In the genomic region with DNA sequence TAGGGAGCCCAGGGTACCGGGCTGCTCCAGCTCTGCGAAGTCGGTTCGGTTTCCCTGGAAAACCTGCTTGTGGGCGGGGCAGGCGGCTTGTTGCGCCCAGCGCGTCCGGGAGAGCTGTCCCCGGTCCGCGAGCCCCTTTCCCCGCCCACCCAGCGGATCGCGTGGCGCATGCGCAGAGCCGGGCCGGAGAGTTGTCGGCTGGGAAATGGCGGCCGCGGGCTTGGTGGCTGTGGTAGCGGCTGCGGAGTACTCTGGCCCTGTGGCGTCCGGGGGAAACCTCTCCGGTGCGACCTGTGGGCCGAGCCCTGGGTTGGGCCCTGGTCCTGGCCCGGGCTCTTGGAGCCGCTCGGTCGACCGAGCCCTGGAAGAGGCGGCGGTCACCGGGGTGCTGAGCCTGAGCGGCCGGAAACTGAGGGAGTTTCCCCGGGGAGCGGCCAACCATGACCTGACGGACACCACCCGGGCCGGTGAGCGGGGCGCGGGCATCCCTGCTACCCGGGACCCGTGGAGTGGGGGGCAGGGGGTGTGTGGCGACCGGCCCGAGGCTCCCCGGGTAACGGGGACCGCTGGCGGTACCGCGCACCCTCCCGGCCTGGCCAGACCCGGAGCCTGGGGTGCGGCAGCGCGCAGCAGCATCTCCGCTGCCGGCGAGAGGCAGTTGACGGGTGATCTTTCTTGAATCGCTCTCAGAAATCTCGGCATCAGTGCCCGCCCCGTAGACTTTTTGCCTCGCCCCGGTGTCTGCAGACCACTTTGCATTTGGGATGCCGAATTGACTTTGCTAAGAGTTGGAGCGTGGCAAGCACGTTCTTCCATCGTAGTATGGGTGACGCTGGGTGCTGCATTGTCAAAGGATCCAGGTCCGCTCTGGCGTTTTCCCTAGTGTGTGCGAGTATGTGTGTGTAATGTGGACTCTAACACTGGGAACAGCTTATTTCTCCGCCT, we compare ENCODE assay signal across 1 mouse cellular context.
A peak's percentile ranks its signal among the peaks of the same experiment; 100 is the strongest.
TF ChIP-seq lines count a peak whose summit lies in the region.

A gene (plus strand): TSS at position 164 of the 945 bp plus-strand sequence.

TF ChIP-seq in CH12.LX, 34 proteins besides CTCF, POLR2A, EP300 and RAD21 (continued from another document):
- TF ChIP-seq ZMIZ1 (IDR thresholded peaks at IDR 0.05; ENCODE audit: low read depth, low read length) (peak; percentile 91; the same call in 1 of the 2 replicates), PAX5 (IDR thresholded peaks at IDR 0.05; ENCODE audit: low read length) (peak; percentile 60; the same call in 1 of the 2 replicates), IRF4 (IDR thresholded peaks at IDR 0.05; ENCODE audit: low read depth, low read length) (no peak; the same call in 1 of the 2 replicates), E2F4 (IDR thresholded peaks at IDR 0.05; ENCODE audit: insufficient replicate concordance, low read depth, low read length) (no peak), POLR2AphosphoS2 (IDR thresholded peaks at IDR 0.05; ENCODE audit: low read depth, low read length) (peak; percentile 83; the same call in 1 of the 2 replicates), JUND (conservative IDR thresholded peaks at IDR 0.05; ENCODE audit: low read depth, low read length) (no peak), TCF12 (IDR thresholded peaks at IDR 0.05; ENCODE audit: low read depth, low read length) (peak; percentile 91), CHD1 (IDR thresholded peaks at IDR 0.05; ENCODE audit: low read depth, low read length) (no peak), HCFC1 (IDR thresholded peaks at IDR 0.05; ENCODE audit: low read depth, low read length) (peak; percentile 61), NELFE (IDR thresholded peaks at IDR 0.05; ENCODE audit: low read depth, low read length) (peak; percentile 95), GABPA (IDR thresholded peaks at IDR 0.05; ENCODE audit: insufficient replicate concordance, low read depth, low read length) (no peak), MAZ (IDR thresholded peaks at IDR 0.05; ENCODE audit: low read depth, low read length) (no peak), MXI1 (IDR thresholded peaks at IDR 0.05; ENCODE audit: low read depth, low read length) (peak; percentile 53; the same call in 1 of the 2 replicates), ETS1 (conservative IDR thresholded peaks at IDR 0.05; ENCODE audit: low read depth, low read length) (no peak), SMC3 (IDR thresholded peaks at IDR 0.05; ENCODE audit: low read depth, low read length) (no peak), CHD2 (IDR thresholded peaks at IDR 0.05; ENCODE audit: low read length) (no peak), USF2 (conservative IDR thresholded peaks at IDR 0.05; ENCODE audit: low read depth, low read length) (no peak), MYC (IDR thresholded peaks at IDR 0.05; ENCODE audit: low read depth, low read length) (peak; percentile 87), MEF2A (IDR thresholded peaks at IDR 0.05; ENCODE audit: borderline replicate concordance, low read depth, low read length) (0 out of 2 replicates have a peak, but pooled peaks have one; percentile 11), KAT2A (IDR thresholded peaks at IDR 0.05; ENCODE audit: insufficient replicate concordance, low read length) (no peak), ZNF384 (IDR thresholded peaks at IDR 0.05; ENCODE audit: low read depth, low read length) (no peak), SIN3A (IDR thresholded peaks at IDR 0.05; ENCODE audit: low read length) (peak; percentile 86), TBP (conservative IDR thresholded peaks at IDR 0.05; ENCODE audit: low read depth, low read length) (no peak), NRF1 (IDR thresholded peaks at IDR 0.05; ENCODE audit: low read depth, low read length) (peak; percentile 98), RCOR1 (conservative IDR thresholded peaks at IDR 0.05; ENCODE audit: low read depth, low read length) (no peak; the same call in 1 of the 2 replicates), UBTF (IDR thresholded peaks at IDR 0.05; ENCODE audit: low read depth, low read length) (peak; percentile 88; the same call in 1 of the 2 replicates), ZKSCAN1 (IDR thresholded peaks at IDR 0.05; ENCODE audit: borderline replicate concordance, low read depth, low read length) (no peak), MAX (IDR thresholded peaks at IDR 0.05; ENCODE audit: low read length) (peak; percentile 57; the same call in 1 of the 2 replicates), USF1 (IDR thresholded peaks at IDR 0.05; ENCODE audit: low read depth, low read length) (no peak), ELF1 (IDR thresholded peaks at IDR 0.05; ENCODE audit: low read depth, low read length) (no peak; the same call in none of the 2 replicates), ZC3H11A (IDR thresholded peaks at IDR 0.05; ENCODE audit: low read depth, low read length) (no peak), BHLHE40 (IDR thresholded peaks at IDR 0.05; ENCODE audit: low read depth, low read length) (peak; percentile 83)
TF ChIP-seq in CH12.LX: peak in this region for 14.
